Mouse (Mus musculus) stomach, embryonic 14.5 days (tissue): ENCODE results near the gene Stx16. TPM values are rescaled to one million over a fixed set of nuclear protein-coding genes. Genes with fewer than 3 reads are reported as not detected.

ENCODE experiments used
- ATAC-seq: fragments of 200-750 bp; cut with Nextera tagmentation; 2 replicates; pipeline ENCODE4 v1.8.0; 2017; ENCODE audit warnings: low read depth, moderate TSS enrichment; ENCODE audit not compliant: insufficient number of reproducible peaks, insufficient read depth, low FRiP score
- H3K27ac ChIP-seq: fragments of 300-500 bp; sonication (generic); 2 replicates; pipeline ENCODE4 v1.5.1; 2014; ENCODE audit warnings: mild to moderate bottlenecking, low read length, moderate library complexity, mixed read lengths
- H3K27me3 ChIP-seq: fragments of 300-500 bp; sonication (generic); 2 replicates; pipeline ENCODE4 v1.6.1; 2014; ENCODE audit warnings: low read length, control low read depth, mixed read lengths; ENCODE audit not compliant: control insufficient read depth, insufficient read depth
- H3K36me3 ChIP-seq: fragments of 300-500 bp; sonication (generic); 2 replicates; pipeline ENCODE4 v1.6.1; 2014; ENCODE audit warnings: mild to moderate bottlenecking, control low read depth, low read length, moderate library complexity, mixed read lengths; ENCODE audit not compliant: control insufficient read depth, insufficient read depth
- H3K4me1 ChIP-seq: fragments of 300-500 bp; sonication (generic); 2 replicates; pipeline ENCODE4 v1.6.1; 2014; ENCODE audit warnings: low read length, control low read depth, mixed read lengths; ENCODE audit not compliant: control insufficient read depth, insufficient read depth
- H3K4me2 ChIP-seq: fragments of 300-500 bp; sonication (generic); replicated peaks from 2 replicates; pipeline ENCODE4 v1.6.1; 2014; ENCODE audit warnings: low read depth, low read length, control low read depth
- H3K4me3 ChIP-seq: fragments of 300-500 bp; sonication (generic); 2 replicates; pipeline ENCODE4 v1.5.1; 2014; ENCODE audit warnings: low read depth, low read length, control low read depth
- H3K9ac ChIP-seq: fragments of 300-500 bp; sonication (generic); replicated peaks from 2 replicates; pipeline ENCODE4 v1.6.1; 2014; ENCODE audit warnings: low read depth, mild to moderate bottlenecking, control low read depth, low read length, moderate library complexity, mixed read lengths
- H3K9me3 ChIP-seq: fragments of 300-500 bp; sonication (generic); 2 replicates; pipeline ENCODE4 v1.6.1; 2016; ENCODE audit warnings: low read depth, low read length, control low read depth; ENCODE audit not compliant: control insufficient read depth
- WGBS: fragments of 180-500 bp; shearing (Covaris S2); extraction: QIAGEN DNeasy Blood & Tissue Kit; methylation state at CpG from one replicate; pipeline ENCODE4 v1.1.7; 2014; 5-methylcytosine and 5-hydroxymethylcytosine counted together
- polyA plus RNA-seq: library from polyadenylated mRNA; unstranded; fragments of >200 nt; fragmentation: Nextera tagmentation; extraction: Ambion mirVana; gene quantifications from 2 replicates; pipeline ENCODE4 v1.2.1, GENCODE M21; 2014

Gene Stx16
- polyA plus RNA-seq, 1 experiment from 2014 or later: 11.2 TPM

- H3K4me3 ChIP-seq: no peak overlapping the region
- 73% methylated on average over 3 of the region's 3 CpGs for WGBS
- H3K9me3 ChIP-seq: no peaks in the 10 kb centered on the region
- no peak overlapping the region for H3K4me2 ChIP-seq
- ATAC-seq: no peak
- H3K27me3 ChIP-seq: no peaks in the 10 kb centered on the region
- H3K9ac ChIP-seq: no peak overlapping the region
- no peak overlapping the region for H3K27ac ChIP-seq
- H3K4me1 ChIP-seq: no peaks in the 10 kb centered on the region
- H3K36me3 ChIP-seq: no peaks in the 10 kb centered on the region
Measured at GRCm38 (mm10) chr2:174057730-174058129, 18.4 kb upstream of the Stx16 start.

DNA sequence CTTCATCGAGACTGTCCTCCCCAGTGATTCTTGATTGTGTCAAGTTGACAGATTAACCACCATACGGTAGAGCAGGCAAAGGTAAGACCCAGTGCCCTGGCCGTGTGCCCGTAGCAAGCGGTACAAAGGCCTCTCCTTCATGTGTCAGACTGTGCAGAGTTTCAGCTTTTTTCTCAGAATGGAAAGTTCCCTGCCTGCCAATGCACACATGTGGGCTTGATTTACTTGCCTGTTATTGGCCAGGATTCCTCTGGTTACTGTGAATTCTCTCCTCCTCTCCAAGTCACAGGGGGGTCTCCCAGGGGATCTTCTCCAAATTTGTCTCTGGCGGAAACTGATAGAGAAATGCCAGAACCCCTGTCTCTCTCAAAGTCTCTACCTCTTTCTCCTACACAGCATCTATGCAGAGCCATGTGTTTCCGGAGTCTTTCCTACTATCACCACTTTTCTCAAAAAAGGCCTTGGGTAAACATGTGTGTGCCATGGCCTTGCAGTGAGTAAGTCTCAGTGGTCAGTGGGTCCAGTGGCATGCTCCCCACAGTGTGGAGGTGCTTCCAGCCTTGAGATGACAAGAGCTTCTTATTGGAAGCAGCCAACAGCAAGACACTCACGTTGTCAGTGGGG, 17.7 kb upstream of the Stx16 start:
- no peak overlapping the region for H3K4me2 ChIP-seq
- ATAC-seq: no peak
- no peaks in the 10 kb centered on the region; the same call in 1 of the 2 replicates for H3K4me1 ChIP-seq
- no peak overlapping the region for H3K9ac ChIP-seq
- WGBS: 69% methylated on average over 8 of the region's 8 CpGs
- no peaks in the 10 kb centered on the region for H3K36me3 ChIP-seq
- no peak overlapping the region for H3K27ac ChIP-seq
- H3K27me3 ChIP-seq: no peaks in the 10 kb centered on the region
- H3K9me3 ChIP-seq: no peaks in the 10 kb centered on the region
- no peak overlapping the region for H3K4me3 ChIP-seq

GRCm38 (mm10) chr2:174059591-174060385, 16.3 kb upstream of the Stx16 start:
- Histone ChIP-seq H3K4me1 (no peaks in the 10 kb centered on the region; the same call in 1 of the 2 replicates), H3K9me3 (no peaks in the 10 kb centered on the region), H3K4me2 (no peak overlapping the region), H3K36me3 (no peaks in the 10 kb centered on the region), H3K9ac (no peak overlapping the region), H3K4me3 (no peak overlapping the region), H3K27ac (no peak overlapping the region), H3K27me3 (no peaks in the 10 kb centered on the region)
- WGBS: 88% methylated on average over 13 of the region's 13 CpGs
- ATAC-seq: no peak

DNA sequence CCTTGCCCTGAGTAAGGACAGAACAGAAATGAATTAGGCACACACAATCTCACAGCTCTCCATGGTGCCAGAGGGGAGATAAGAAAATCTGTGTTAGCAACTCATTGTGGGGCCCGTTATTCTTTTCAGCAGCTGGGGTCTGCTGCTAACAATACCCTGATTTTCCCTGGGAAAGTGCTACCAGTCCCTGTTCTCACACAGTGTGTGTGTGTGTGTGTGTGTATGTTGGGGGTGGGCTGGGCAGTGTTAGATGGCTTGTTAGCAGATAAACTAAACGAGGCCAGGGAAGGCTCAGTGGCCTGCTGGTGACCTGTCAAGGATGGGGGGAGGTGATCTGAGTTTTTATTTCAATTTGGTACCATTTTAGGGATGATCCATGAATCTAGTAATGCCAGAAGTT, 14.9 kb upstream of the Stx16 start:
- Histone ChIP-seq H3K9ac (no peak overlapping the region), H3K9me3 (no peaks in the 10 kb centered on the region), H3K27me3 (no peaks in the 10 kb centered on the region), H3K4me1 (no peaks in the 10 kb centered on the region; the same call in 1 of the 2 replicates), H3K27ac (no peak overlapping the region), H3K4me2 (no peak overlapping the region), H3K4me3 (no peak overlapping the region), H3K36me3 (no peaks in the 10 kb centered on the region)
- peak; percentile 49; the same call in 1 of the 2 replicates for ATAC-seq
- WGBS: 13% methylated on average over 2 of the region's 2 CpGs

DNA sequence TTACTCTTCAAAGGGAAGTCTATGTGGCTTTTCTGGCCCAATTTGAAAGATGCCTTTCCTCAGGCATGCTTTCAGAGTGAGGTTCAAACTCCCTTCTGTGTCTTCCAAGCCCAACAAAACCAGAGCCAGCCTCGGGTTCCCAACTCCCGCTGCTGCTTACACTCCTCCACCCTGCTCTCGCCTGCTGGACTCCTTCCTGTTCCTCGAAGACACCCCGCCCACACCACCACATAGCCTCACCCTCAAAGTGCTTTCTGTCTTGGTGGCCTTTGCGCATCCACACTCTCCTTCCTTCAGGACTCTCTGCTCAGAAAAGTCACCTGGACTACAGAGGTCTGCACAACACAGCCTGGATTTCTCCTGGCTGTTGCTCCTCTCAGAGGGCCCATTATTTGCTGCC, 13.0 kb upstream of the Stx16 start:
- H3K4me1 ChIP-seq: no peaks in the 10 kb centered on the region; the same call in 1 of the 2 replicates
- no peak overlapping the region for H3K4me3 ChIP-seq
- H3K9me3 ChIP-seq: no peaks in the 10 kb centered on the region
- no peak overlapping the region for H3K4me2 ChIP-seq
- H3K36me3 ChIP-seq: no peaks in the 10 kb centered on the region
- WGBS: 58% methylated on average over 6 of the region's 6 CpGs
- H3K27ac ChIP-seq: no peak overlapping the region
- ATAC-seq: no peak
- H3K9ac ChIP-seq: no peak overlapping the region
- no peaks in the 10 kb centered on the region for H3K27me3 ChIP-seq

GRCm38 (mm10) chr2:174063527-174064211, 12.4 kb upstream of the Stx16 start:
- Histone ChIP-seq H3K36me3 (no peaks in the 10 kb centered on the region), H3K4me3 (no peak overlapping the region), H3K4me2 (no peak overlapping the region), H3K27ac (0 out of 2 replicates have a peak overlapping the region, but pooled peaks have one; percentile 39), H3K27me3 (no peaks in the 10 kb centered on the region), H3K9me3 (no peaks in the 10 kb centered on the region), H3K4me1 (no peaks in the 10 kb centered on the region; the same call in 1 of the 2 replicates), H3K9ac (no peak overlapping the region)
- no peak for ATAC-seq
- WGBS: 38% methylated on average over 9 of the region's 9 CpGs

DNA sequence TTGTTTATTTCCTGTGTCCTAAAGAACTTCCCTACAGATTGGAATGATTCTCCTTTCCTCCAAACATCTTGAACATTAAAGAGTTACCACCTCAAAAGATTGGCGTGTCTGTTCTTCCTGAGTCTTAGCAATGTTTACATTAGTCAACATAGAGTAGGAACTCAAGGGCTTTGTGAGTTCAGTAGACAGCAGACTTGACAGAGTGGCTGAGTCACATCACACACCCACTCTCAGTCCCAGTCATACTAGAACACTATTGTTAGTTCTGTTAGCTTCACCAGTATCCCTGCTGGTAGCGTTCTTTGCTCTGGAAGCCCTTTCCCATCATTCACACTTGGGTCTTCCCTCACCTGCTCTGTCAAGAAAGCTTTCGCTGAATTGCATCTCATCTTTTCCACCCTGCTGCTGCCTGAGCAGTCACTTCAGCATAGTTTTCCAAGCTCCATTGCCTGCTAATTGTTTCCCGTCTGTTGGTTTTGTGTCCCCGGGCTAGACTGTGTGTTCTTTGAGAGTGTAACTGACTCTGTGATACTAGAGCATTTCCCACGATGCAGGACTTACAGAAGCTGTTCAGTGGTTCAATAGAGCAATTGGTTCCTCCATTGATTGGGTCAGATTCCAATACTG, 8.2 kb upstream of the Stx16 start:
- no peaks in the 10 kb centered on the region for H3K27me3 ChIP-seq
- no peak overlapping the region for H3K4me2 ChIP-seq
- H3K9ac ChIP-seq: no peak overlapping the region
- H3K27ac ChIP-seq: no peak overlapping the region
- WGBS: 75% methylated on average over 6 of the region's 6 CpGs
- H3K36me3 ChIP-seq: no peaks in the 10 kb centered on the region
- ATAC-seq: no peak
- H3K4me1 ChIP-seq: no peaks in the 10 kb centered on the region; the same call in 1 of the 2 replicates
- no peaks in the 10 kb centered on the region for H3K9me3 ChIP-seq
- no peak overlapping the region for H3K4me3 ChIP-seq

DNA sequence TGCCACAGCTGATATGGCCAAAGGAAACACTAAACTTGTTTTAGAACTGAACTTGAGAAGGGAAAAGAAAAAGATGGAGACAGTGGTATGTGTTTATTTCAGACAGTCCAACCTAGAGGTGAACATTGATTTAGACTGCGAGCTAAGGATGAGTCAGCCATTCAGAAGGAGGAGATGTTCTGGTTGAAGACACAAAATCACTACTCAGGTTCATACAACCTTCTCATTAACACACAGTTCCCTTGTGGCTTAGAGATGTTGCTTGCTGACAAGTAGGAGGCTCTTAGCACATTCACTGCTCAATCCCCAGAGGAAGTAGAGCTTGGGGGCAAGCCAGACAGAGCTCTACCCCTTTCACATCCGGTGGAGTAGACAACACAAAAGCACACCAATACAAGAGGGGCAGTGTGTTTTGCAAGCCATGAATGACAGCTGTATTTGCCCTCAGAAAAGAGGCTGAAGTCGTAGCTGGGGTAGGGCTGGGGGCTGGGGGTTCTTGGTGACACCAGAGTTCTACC, 6.5 kb upstream of the Stx16 start:
- no peak overlapping the region for H3K4me2 ChIP-seq
- no peaks in the 10 kb centered on the region for H3K36me3 ChIP-seq
- ATAC-seq: no peak
- H3K4me1 ChIP-seq: peaks cover 11% of the 10 kb centered on the region; the same call in 1 of the 2 replicates
- no peak overlapping the region for H3K9ac ChIP-seq
- H3K4me3 ChIP-seq: no peak overlapping the region
- H3K27me3 ChIP-seq: no peaks in the 10 kb centered on the region
- H3K9me3 ChIP-seq: no peaks in the 10 kb centered on the region
- H3K27ac ChIP-seq: no peak overlapping the region
- 75% methylated on average over 3 of the region's 3 CpGs for WGBS
